Mouse (Mus musculus): ENCODE measurements around the gene Atox1. TPM values are rescaled to one million over a fixed set of nuclear protein-coding genes. Genes with fewer than 3 reads are reported as not detected.

Gene Atox1
- polyA plus RNA-seq, 1 experiment = 219 TPM

DNA sequence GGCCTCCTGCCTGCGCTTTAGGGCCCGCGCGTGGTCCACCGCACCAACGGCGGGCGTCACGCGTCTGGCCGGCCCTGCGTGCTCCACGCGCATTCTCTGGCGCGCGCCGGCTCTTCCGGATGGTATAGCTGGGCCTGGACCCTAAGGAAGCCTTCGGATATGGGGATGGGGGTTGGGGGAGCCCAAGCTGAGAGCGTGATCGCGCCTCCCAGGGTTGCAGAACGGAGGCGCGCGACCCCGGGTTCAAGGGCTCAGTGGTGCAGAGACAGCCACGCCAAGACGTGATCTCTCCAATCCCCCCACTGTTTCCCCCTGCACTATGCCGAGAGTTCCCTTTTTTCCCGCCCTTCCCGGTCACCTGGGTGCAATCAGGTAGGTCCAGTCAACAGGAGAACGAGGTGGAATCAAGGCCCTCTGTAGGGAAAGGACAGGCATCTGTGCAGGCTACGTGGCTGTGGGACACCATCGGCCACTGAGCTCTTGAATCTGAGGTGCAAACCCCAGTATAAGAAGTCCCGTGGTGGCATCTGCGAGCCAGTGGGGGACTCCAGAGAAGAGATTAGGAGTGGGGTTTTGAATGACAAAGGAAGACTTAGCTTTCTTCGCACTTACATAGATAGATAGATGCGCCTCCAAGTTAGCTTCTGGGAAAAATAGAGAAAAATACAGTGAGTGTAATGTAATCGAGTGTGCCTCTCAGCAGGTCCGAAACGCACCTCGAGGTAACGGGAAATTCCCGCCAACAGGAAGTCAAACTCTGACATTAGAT lies 9.1 kb upstream of the Atox1 start:
- no peak for TF ChIP-seq CTCF (IDR thresholded peaks at IDR 0.05; ENCODE audit: extremely low read depth, insufficient read depth, low read length)
- TF ChIP-seq POLR2A (IDR thresholded peaks at IDR 0.05; ENCODE audit: extremely low read depth, insufficient read depth, low read length) = no peak
- Histone ChIP-seq H3K4me3 (ENCODE audit: insufficient read depth, low read length) (peak overlapping the region; percentile 97), H3K4me1 (ENCODE audit: control insufficient read depth, insufficient read depth, low read length) (peaks cover 6% of the 10 kb centered on the region; the same call in 1 of the 2 replicates), H3K27ac (ENCODE audit: insufficient read depth, low read length) (peak overlapping the region; percentile 18; the same call in 1 of the 2 replicates)

DNA sequence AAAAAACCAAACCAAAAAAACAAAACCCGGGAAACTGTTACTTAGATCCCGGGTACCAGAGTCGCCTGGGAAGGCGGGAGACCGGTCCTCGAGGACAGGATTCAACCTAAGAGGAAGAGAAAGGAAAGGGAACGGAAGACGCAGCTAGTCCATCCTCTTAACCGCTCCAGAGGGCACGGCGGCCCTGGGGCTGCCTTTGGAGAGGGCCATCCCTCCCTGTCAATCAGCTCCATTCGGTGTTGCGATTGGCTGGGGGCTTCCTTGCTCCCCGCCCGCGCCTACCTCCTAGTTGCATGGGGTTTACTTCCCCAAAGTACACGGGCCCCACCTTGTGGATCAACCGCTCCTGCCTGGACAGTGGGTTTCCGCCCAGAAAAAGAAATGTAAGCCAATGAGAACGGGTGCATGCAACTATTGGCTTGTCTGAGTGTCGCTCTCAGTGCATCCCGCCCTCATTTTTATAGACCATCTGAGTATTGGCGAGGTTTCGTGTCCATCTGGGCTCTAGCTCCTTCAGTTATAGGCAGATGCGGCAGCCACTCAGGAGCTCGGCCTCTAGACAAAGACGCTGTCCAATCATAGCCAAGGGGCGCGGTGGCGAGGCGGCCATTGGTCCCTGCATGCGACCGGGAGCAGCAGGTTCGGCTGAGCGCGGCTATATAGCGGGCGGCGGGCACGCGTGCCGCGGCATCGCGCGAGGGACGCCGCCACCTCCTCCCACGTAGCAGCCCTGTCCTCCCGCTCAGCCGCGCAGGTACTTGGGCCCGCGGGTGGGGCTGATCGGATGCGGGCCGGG lies 8.2 kb upstream of the Atox1 start, which contains the start of gene G3bp1:
TSS of gene G3bp1 (plus strand) at position 638 of the 796 bp plus-strand sequence.
- peak within 1 kb of the TSS; percentile 66 for H3K27ac ChIP-seq (ENCODE audit: insufficient read depth, low read length)
- TF ChIP-seq CTCF (IDR thresholded peaks at IDR 0.05; ENCODE audit: extremely low read depth, insufficient read depth, low read length) (no peak), POLR2A (IDR thresholded peaks at IDR 0.05; ENCODE audit: extremely low read depth, insufficient read depth, low read length) (peak; percentile 98)
- H3K4me3 ChIP-seq (ENCODE audit: insufficient read depth, low read length) = peak within 1 kb of the TSS; percentile 97
- peaks cover 6% of the 10 kb centered on the region; the same call in 1 of the 2 replicates for H3K4me1 ChIP-seq (ENCODE audit: control insufficient read depth, insufficient read depth, low read length)

DNA sequence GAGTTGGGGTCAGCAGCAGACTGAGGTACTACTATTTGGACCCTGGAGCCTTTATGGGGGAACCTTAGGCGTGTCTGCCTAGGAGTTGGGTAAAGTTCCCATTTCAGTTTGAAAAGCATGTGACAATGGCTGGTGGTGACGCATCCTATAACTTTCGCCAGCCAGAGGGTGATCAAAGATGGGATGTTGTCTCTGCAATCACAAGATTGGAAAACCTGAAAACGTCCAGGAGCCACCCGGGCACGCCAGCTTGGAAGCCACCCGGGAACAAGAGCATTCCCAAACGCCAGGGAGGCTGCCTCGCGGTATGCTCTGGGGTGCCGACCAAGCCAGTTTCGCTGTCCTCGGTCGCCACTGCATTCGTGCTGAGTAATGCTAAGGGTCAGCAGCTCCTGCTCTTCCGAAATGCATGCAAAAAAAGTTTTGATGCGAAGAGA lies 7.6 kb upstream of the Atox1 start:
- peak overlapping the region; percentile 66 for H3K27ac ChIP-seq (ENCODE audit: insufficient read depth, low read length)
- H3K4me3 ChIP-seq (ENCODE audit: insufficient read depth, low read length) = peak overlapping the region; percentile 40
- no peak for TF ChIP-seq POLR2A (IDR thresholded peaks at IDR 0.05; ENCODE audit: extremely low read depth, insufficient read depth, low read length)
- TF ChIP-seq CTCF (IDR thresholded peaks at IDR 0.05; ENCODE audit: extremely low read depth, insufficient read depth, low read length) = no peak
- peaks cover 6% of the 10 kb centered on the region; the same call in 1 of the 2 replicates for H3K4me1 ChIP-seq (ENCODE audit: control insufficient read depth, insufficient read depth, low read length)

DNA sequence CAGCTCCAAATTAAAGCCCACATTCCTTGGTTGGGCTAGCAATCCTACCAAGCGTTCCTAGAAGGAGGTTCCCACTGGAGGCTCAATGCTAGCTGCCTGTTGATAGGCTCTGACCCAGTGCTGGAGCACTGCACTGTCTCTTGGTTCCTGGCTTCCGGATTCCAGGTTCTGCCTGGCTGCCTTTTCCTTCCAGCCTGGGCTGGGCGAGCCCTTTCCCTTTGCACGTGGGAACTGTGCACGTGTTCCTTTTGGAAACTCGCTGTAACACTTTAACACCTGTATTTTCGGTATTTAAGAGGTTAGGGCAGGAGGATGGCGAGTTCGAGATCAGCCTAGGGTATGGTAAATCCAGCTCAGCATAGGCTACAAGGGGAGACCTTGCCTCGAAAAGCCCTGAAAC lies 7.0 kb upstream of the Atox1 start:
- no peak for TF ChIP-seq POLR2A (IDR thresholded peaks at IDR 0.05; ENCODE audit: extremely low read depth, insufficient read depth, low read length)
- TF ChIP-seq CTCF (IDR thresholded peaks at IDR 0.05; ENCODE audit: extremely low read depth, insufficient read depth, low read length) = no peak
- H3K4me3 ChIP-seq (ENCODE audit: insufficient read depth, low read length) = no peak overlapping the region
- H3K27ac ChIP-seq (ENCODE audit: insufficient read depth, low read length) = peak overlapping the region; percentile 66; the same call in 1 of the 2 replicates
- peaks cover 6% of the 10 kb centered on the region; the same call in 1 of the 2 replicates for H3K4me1 ChIP-seq (ENCODE audit: control insufficient read depth, insufficient read depth, low read length)

DNA sequence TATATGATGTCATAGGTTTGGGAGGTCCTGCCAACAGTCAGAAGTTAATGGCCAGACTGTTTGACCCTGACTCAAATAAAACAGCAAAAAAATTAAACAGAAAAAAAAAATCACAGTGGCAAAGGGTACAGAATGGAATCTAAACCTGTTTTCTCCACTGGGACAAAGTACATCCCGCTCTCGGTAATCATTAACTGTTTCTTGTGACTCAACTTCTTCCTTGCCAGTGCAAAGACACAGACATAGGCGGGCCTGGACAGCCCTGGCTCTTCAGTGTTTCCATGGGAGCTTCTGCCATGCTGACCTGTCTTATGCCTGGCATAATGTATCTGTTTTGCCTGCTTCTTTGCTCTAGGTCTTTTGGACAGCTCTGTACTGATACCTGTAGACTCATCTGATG lies 4.1 kb upstream of the Atox1 start:
- TF ChIP-seq POLR2A (IDR thresholded peaks at IDR 0.05; ENCODE audit: extremely low read depth, insufficient read depth, low read length) (no peak), CTCF (IDR thresholded peaks at IDR 0.05; ENCODE audit: extremely low read depth, insufficient read depth, low read length) (no peak)
- Histone ChIP-seq H3K4me3 (ENCODE audit: insufficient read depth, low read length) (no peak overlapping the region), H3K4me1 (ENCODE audit: control insufficient read depth, insufficient read depth, low read length) (peaks cover 2% of the 10 kb centered on the region; the same call in 1 of the 2 replicates), H3K27ac (ENCODE audit: insufficient read depth, low read length) (no peak overlapping the region)

DNA sequence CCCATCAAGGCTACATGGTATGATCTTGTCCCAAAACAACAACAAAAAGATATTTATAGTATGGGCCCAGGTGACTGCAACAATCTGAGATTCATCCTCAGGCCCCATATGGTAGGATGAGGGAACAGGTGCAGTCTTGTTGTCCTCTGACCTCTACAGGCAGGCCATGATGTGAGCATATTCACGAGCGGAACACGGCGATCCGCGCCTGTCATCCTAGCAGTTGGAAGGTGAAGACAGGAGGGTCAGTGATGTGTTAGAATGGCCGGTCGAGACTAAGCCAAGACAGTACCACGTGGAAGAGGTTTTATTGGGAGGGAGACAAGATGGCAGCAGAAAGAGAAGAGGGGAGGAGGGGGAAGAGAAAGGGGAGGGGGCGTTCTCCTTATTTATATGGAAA lies 3.7 kb upstream of the Atox1 start:
- TF ChIP-seq CTCF (IDR thresholded peaks at IDR 0.05; ENCODE audit: extremely low read depth, insufficient read depth, low read length) (no peak), POLR2A (IDR thresholded peaks at IDR 0.05; ENCODE audit: extremely low read depth, insufficient read depth, low read length) (no peak)
- Histone ChIP-seq H3K4me3 (ENCODE audit: insufficient read depth, low read length) (no peak overlapping the region), H3K4me1 (ENCODE audit: control insufficient read depth, insufficient read depth, low read length) (peaks cover 2% of the 10 kb centered on the region; the same call in 1 of the 2 replicates), H3K27ac (ENCODE audit: insufficient read depth, low read length) (no peak overlapping the region)

DNA sequence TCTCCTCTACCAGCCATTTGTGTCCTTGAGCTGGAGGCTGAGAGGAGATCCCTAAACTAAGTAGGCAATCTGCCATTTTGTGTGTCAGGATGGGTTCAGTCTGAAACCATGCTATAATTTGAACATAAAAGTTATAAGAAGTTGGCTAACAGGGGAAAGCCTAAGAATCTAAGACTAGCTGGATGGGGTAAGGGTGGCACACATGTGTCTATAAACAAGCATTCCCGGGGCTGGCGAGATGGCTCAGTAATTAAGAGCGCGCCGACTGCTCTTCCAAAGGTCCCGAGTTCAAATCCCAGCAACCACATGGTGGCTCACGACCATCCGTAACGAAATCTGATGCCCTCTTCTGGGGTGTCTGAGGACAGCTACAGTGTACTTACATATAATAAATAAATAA lies 1.1 kb upstream of the Atox1 start:
- no peak overlapping the region for H3K4me3 ChIP-seq (ENCODE audit: insufficient read depth, low read length)
- no peak for TF ChIP-seq CTCF (IDR thresholded peaks at IDR 0.05; ENCODE audit: extremely low read depth, insufficient read depth, low read length)
- no peak for TF ChIP-seq POLR2A (IDR thresholded peaks at IDR 0.05; ENCODE audit: extremely low read depth, insufficient read depth, low read length)
- no peaks in the 10 kb centered on the region for H3K4me1 ChIP-seq (ENCODE audit: control insufficient read depth, insufficient read depth, low read length)
- no peak overlapping the region for H3K27ac ChIP-seq (ENCODE audit: insufficient read depth, low read length)

DNA sequence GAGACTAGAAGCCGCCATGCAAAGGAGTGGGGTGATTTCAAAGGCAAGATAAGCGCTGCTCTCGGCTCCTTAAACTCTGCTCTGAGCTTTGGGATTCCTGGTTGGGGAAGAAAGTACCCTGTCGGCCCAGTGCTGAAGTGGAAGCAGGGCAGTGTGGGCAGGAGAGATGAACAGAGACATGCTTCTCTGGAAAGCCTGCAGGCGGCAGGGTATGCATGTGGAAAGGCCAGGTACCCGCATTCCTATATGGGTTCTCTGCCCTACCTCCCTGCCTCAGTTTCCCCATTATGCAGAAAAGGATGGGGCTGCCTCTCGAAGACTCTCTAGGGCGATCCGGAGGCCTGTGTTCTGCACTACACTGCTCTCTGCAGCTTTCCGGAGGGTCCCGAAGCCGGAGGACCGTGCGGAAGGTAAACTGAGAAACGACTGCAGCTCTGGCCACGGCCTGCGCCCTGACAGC lies 450 bp downstream of the Atox1 start:
- Histone ChIP-seq H3K4me3 (ENCODE audit: insufficient read depth, low read length) (peak overlapping the region; percentile 74), H3K4me1 (ENCODE audit: control insufficient read depth, insufficient read depth, low read length) (no peaks in the 10 kb centered on the region), H3K27ac (ENCODE audit: insufficient read depth, low read length) (no peak overlapping the region)
- peak; percentile 21; the same call in 1 of the 2 replicates for TF ChIP-seq CTCF (IDR thresholded peaks at IDR 0.05; ENCODE audit: extremely low read depth, insufficient read depth, low read length)
- no peak for TF ChIP-seq POLR2A (IDR thresholded peaks at IDR 0.05; ENCODE audit: extremely low read depth, insufficient read depth, low read length)

DNA sequence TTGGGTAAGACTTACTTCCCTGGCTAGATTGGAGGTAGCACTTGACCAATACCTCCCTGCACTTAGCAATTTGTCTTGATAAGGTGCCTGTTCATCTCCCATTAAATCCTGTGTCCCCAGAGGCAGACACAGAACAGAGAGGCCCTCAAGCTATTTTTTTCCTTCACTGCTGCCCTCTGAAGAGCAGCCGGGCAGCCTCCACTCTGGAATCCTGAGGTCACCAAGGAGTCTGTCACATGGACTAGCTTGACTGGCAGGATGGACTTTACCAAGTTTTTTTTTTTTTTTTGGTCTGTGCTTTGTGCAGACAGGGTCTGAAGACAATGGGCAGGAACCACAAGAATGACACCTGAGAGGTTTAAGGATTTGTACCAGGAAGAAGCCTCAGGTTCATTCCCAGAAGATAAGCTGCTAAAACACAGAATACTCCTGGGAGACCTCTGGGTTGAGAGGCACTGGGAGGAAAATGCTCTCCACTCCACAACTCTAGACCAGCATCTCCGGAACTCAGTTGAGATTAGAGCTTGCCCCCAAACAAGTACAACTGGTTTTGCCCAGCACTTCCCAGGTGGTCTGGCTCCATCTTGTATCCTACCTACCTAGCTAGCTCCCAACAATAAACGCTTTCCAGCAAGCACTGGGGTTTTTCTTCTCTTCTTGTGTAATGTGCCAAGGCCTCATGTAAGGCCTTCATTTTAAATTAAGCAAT lies 1.0 kb downstream of the Atox1 start:
- Histone ChIP-seq H3K4me1 (ENCODE audit: control insufficient read depth, insufficient read depth, low read length) (no peaks in the 10 kb centered on the region), H3K4me3 (ENCODE audit: insufficient read depth, low read length) (peak overlapping the region; percentile 74), H3K27ac (ENCODE audit: insufficient read depth, low read length) (no peak overlapping the region)
- TF ChIP-seq CTCF (IDR thresholded peaks at IDR 0.05; ENCODE audit: extremely low read depth, insufficient read depth, low read length) (no peak), POLR2A (IDR thresholded peaks at IDR 0.05; ENCODE audit: extremely low read depth, insufficient read depth, low read length) (no peak)

Measured in cortical plate, adult 2 months (tissue).